In genomic region chr19:31074717-31075063, GRCm38 (mm10) we compare ENCODE assay signal across 11 mouse cellular contexts. TPM values are rescaled to one million over a fixed set of nuclear protein-coding genes. Genes with fewer than 3 reads are reported as not detected.
DNase-seq lines count a peak whose midpoint lies in the region; ATAC-seq and TF ChIP-seq lines count a peak whose summit lies in the region.
"Had no signal": no experiment of that assay in that cellular context is flagged by ENCODE, and none has a peak within 500 bp of the region (broad histone marks: within the 10 kb centered on the region; RNA-seq: fewer than 3 reads in every experiment).

No protein-coding gene starts in this region.

- no peak for TF ChIP-seq CTCF in kidney, postnatal 0 days (IDR thresholded peaks at IDR 0.05; ENCODE audit: low read depth)
- no peak for TF ChIP-seq CTCF in hindbrain, postnatal 0 days (IDR thresholded peaks at IDR 0.05; ENCODE audit: low read depth)

- no peak overlapping the region for H3K27ac ChIP-seq in kidney, postnatal 0 days
- peak overlapping the region; percentile 27 for H3K27ac ChIP-seq in forebrain, embryonic 12.5 days
- H3K27ac ChIP-seq in hindbrain, postnatal 0 days = peak overlapping the region; percentile 33
- H3K27ac ChIP-seq in neural tube, embryonic 13.5 days (replicated peaks) = peak overlapping the region; percentile 52
- H3K27ac ChIP-seq: macrophage had no signal

- ATAC-seq in kidney, postnatal 0 days (replicated peaks; ENCODE audit: low FRiP score, low read depth) = no peak
- no peak for ATAC-seq in forebrain, embryonic 12.5 days (ENCODE audit: low FRiP score)
- ATAC-seq in hindbrain, postnatal 0 days = 0 out of 2 replicates have a peak, but pooled peaks have one; percentile 29
- peak; percentile 56; the same call in 1 of the 2 replicates for ATAC-seq in neural tube, embryonic 13.5 days (ENCODE audit: low read depth)

- no peak overlapping the region for H3K9ac ChIP-seq in kidney, postnatal 0 days (ENCODE audit: low read depth, low read length)
- 0 out of 2 replicates have a peak overlapping the region, but pooled peaks have one; percentile 21 for H3K9ac ChIP-seq in forebrain, embryonic 12.5 days
- peak overlapping the region; percentile 35; the same call in 1 of the 2 replicates for H3K9ac ChIP-seq in hindbrain, postnatal 0 days (replicated peaks; ENCODE audit: low read length)
- peak overlapping the region; percentile 27; the same call in 1 of the 2 replicates for H3K9ac ChIP-seq in neural tube, embryonic 13.5 days

- H3K4me1 ChIP-seq in kidney, postnatal 0 days (replicated peaks; ENCODE audit: insufficient read depth, low read length) = no peaks in the 10 kb centered on the region
- H3K4me1 ChIP-seq in forebrain, embryonic 12.5 days = peaks cover 11% of the 10 kb centered on the region; the same call in 1 of the 2 replicates
- peaks cover 5% of the 10 kb centered on the region; the same call in 1 of the 2 replicates for H3K4me1 ChIP-seq in hindbrain, postnatal 0 days (ENCODE audit: insufficient read depth, low read length)
- H3K4me1 ChIP-seq in neural tube, embryonic 13.5 days (replicated peaks) = peaks cover 18% of the 10 kb centered on the region

- H3K9me3 ChIP-seq in kidney, postnatal 0 days (replicated peaks; ENCODE audit: low read length) = no peaks in the 10 kb centered on the region
- H3K9me3 ChIP-seq in forebrain, embryonic 12.5 days = no peaks in the 10 kb centered on the region
- no peaks in the 10 kb centered on the region for H3K9me3 ChIP-seq in hindbrain, postnatal 0 days (ENCODE audit: low read length)
- no peaks in the 10 kb centered on the region for H3K9me3 ChIP-seq in neural tube, embryonic 13.5 days

- 0 out of 2 replicates have a peak overlapping the region, but pooled peaks have one; percentile 6 for H3K4me2 ChIP-seq in kidney, postnatal 0 days (ENCODE audit: low read length)
- peak overlapping the region; percentile 35 for H3K4me2 ChIP-seq in forebrain, embryonic 12.5 days
- H3K4me2 ChIP-seq in hindbrain, postnatal 0 days (ENCODE audit: low read depth, low read length) = peak overlapping the region; percentile 47
- peak overlapping the region; percentile 46 for H3K4me2 ChIP-seq in neural tube, embryonic 13.5 days

- no peak for DNase-seq in kidney, postnatal 0 days (ENCODE audit: low spot score)
- DNase-seq in kidney, postnatal 10 days = no peak
- DNase-seq in hindbrain, postnatal 0 days (ENCODE audit: low spot score) = no peak
- DNase-seq in ovary, adult 18-20 months (ENCODE audit: low spot score) = no peak
- no peak for DNase-seq in left cerebral cortex, adult 9 months (ENCODE audit: low spot score in 2 of 2)
- DNase-seq in liver = no peak
- DNase-seq: kidney, postnatal 14 days had no signal

- H3K36me3 ChIP-seq in kidney, postnatal 0 days (ENCODE audit: insufficient read depth, low read length) = no peaks in the 10 kb centered on the region
- no peaks in the 10 kb centered on the region for H3K36me3 ChIP-seq in forebrain, embryonic 12.5 days (replicated peaks)
- no peaks in the 10 kb centered on the region for H3K36me3 ChIP-seq in hindbrain, postnatal 0 days (ENCODE audit: insufficient read depth, low read length)
- no peaks in the 10 kb centered on the region for H3K36me3 ChIP-seq in neural tube, embryonic 13.5 days

- no peaks in the 10 kb centered on the region for H3K27me3 ChIP-seq in kidney, postnatal 0 days (ENCODE audit: insufficient read depth, low read length)
- no peaks in the 10 kb centered on the region for H3K27me3 ChIP-seq in forebrain, embryonic 12.5 days
- no peaks in the 10 kb centered on the region for H3K27me3 ChIP-seq in hindbrain, postnatal 0 days (ENCODE audit: insufficient read depth, low read length)
- H3K27me3 ChIP-seq in neural tube, embryonic 13.5 days = no peaks in the 10 kb centered on the region; the same call in 1 of the 2 replicates
- H3K27me3 ChIP-seq: CH12.LX had no signal

- 32% methylated on average over 3 of the region's 3 CpGs for WGBS in kidney, postnatal 0 days
- 4% methylated on average over 3 of the region's 3 CpGs for WGBS in forebrain, embryonic 12.5 days
- 4% methylated on average over 3 of the region's 3 CpGs for WGBS in hindbrain, postnatal 0 days
- WGBS in neural tube, embryonic 13.5 days = 7% methylated on average over 3 of the region's 3 CpGs

- no peak overlapping the region for H3K4me3 ChIP-seq in kidney, postnatal 0 days (replicated peaks; ENCODE audit: low read depth, low read length)
- no peak overlapping the region for H3K4me3 ChIP-seq in forebrain, embryonic 12.5 days (replicated peaks)
- peak overlapping the region; percentile 18 for H3K4me3 ChIP-seq in hindbrain, postnatal 0 days (ENCODE audit: low read length)
- no peak overlapping the region; the same call in 1 of the 2 replicates for H3K4me3 ChIP-seq in neural tube, embryonic 13.5 days

RNA-seq across cellular contexts. Expression of gene Cstf2t, which starts 7.9 kb away (rescaled TPM):
- polyA plus RNA-seq in kidney, postnatal 0 days (2015; fragmentation: Nextera tagmentation; extraction: Ambion mirVana) = 42.0 and 42.5 TPM in 2 replicates
- 72.0 and 78.7 TPM in 2 replicates for polyA plus RNA-seq in forebrain, embryonic 12.5 days (2016; fragmentation: Nextera tagmentation; extraction: Ambion mirVana)
- 58.1 and 70.8 TPM in 2 replicates for total RNA-seq in hindbrain, postnatal 0 days (2014; rRNA removed)
- 52.1 and 53.5 TPM in 2 replicates for polyA plus RNA-seq in hindbrain, postnatal 0 days (2015; fragmentation: Nextera tagmentation; extraction: Ambion mirVana)
- 66.6 and 71.9 TPM in 2 replicates for polyA plus RNA-seq in neural tube, embryonic 13.5 days (2015; fragmentation: Nextera tagmentation; extraction: Ambion mirVana)

Comparison
In these comparisons a context has a peak if more than half of its experiments do, and no peak if none do; other contexts are left out.
1. ATAC-seq: peak in hindbrain, postnatal 0 days (single experiment) and neural tube, embryonic 13.5 days (single experiment); none in kidney, postnatal 0 days (single experiment) and forebrain, embryonic 12.5 days (single experiment).
2. Peak in every context shown above with its lines, with median percentiles within 50 percentile points of each other: H3K4me2 ChIP-seq.